In the genomic region with DNA sequence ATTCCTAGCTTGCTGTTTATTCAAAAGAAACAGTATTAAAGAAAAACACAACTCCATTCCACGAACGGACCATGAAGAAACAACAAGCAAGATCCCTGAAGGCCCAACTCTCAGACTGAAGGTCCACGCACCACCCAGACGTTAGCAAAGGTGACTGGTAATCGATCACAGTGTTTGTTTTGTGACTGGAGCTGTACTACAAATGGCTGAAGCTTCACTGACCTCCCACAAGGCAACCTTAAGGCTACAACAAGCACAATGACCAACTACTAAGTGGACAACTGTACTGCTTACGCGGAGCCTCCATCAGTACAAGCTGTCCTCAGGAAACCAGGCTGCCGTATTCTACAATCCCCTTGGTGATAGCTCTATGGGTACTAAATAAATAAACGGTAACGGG, we compare ENCODE assay signal across 36 mouse cellular contexts. TPM values are rescaled to one million over a fixed set of nuclear protein-coding genes. Genes with fewer than 3 reads are reported as not detected.
"Had no signal": no experiment of that assay in that cellular context is flagged by ENCODE, and none has a peak within 500 bp of the region (broad histone marks: within the 10 kb centered on the region; RNA-seq: fewer than 3 reads in every experiment).

No protein-coding gene starts in this region.

- DNase-seq: heart, postnatal 10 days; heart, postnatal 14 days; heart, postnatal 36 days; heart, postnatal 4 days; kidney, adult 11 months; kidney, adult 18-20 months; kidney, adult 2 months; kidney, adult 8-10 months; kidney, adult 9 months; kidney, postnatal 10 days; kidney, postnatal 14 days; kidney, postnatal 25 days; kidney, postnatal 36 days; kidney, postnatal 4 days; layer of hippocampus, adult 9-11 months; layer of hippocampus, postnatal 36 days had no signal

- H3K4me1 ChIP-seq: heart, embryonic 10.5 days; heart, embryonic 12.5 days; heart, embryonic 13.5 days; heart, embryonic 15.5 days; hindbrain, embryonic 10.5 days; hindbrain, embryonic 12.5 days; hindbrain, embryonic 13.5 days; hindbrain, embryonic 15.5 days; intestine, embryonic 15.5 days; kidney, embryonic 15.5 days had no signal

- H3K27me3 ChIP-seq: heart, embryonic 12.5 days; heart, embryonic 13.5 days; heart, embryonic 15.5 days; hindbrain, embryonic 12.5 days; hindbrain, embryonic 13.5 days; hindbrain, embryonic 15.5 days; intestine, embryonic 15.5 days; kidney, embryonic 15.5 days had no signal

- H3K9ac ChIP-seq: heart, embryonic 12.5 days; heart, embryonic 13.5 days; heart, embryonic 15.5 days; hindbrain, embryonic 12.5 days; hindbrain, embryonic 13.5 days; hindbrain, embryonic 14.5 days; hindbrain, embryonic 15.5 days; intestine, embryonic 15.5 days; kidney, embryonic 15.5 days had no signal

- H3K9me3 ChIP-seq: heart, embryonic 10.5 days; heart, embryonic 12.5 days; heart, embryonic 13.5 days; heart, embryonic 15.5 days; hindbrain, embryonic 10.5 days; hindbrain, embryonic 12.5 days; hindbrain, embryonic 13.5 days; hindbrain, embryonic 15.5 days; intestine, embryonic 15.5 days; kidney, embryonic 15.5 days had no signal

- H3K27ac ChIP-seq: heart, embryonic 10.5 days; heart, embryonic 13.5 days; heart, embryonic 15.5 days; hindbrain, embryonic 10.5 days; hindbrain, embryonic 12.5 days; hindbrain, embryonic 13.5 days; hindbrain, embryonic 14.5 days; hindbrain, embryonic 15.5 days; hindbrain, postnatal 0 days; intestine, embryonic 15.5 days; kidney, embryonic 15.5 days; kidney, postnatal 0 days; layer of hippocampus, adult 2 months had no signal

- ATAC-seq: hindbrain, embryonic 16.5 days; hindbrain, postnatal 0 days; inflammation-experienced regulatory T-cells, adult 6 months; intestine, embryonic 15.5 days; intestine, embryonic 16.5 days; intestine, postnatal 0 days had no signal

- H3K4me2 ChIP-seq: heart, embryonic 11.5 days; heart, embryonic 12.5 days; heart, embryonic 13.5 days; heart, embryonic 15.5 days; hindbrain, embryonic 12.5 days; hindbrain, embryonic 13.5 days; hindbrain, embryonic 14.5 days; hindbrain, embryonic 15.5 days; intestine, embryonic 15.5 days; kidney, embryonic 15.5 days had no signal

- H3K4me3 ChIP-seq: heart, embryonic 10.5 days; heart, embryonic 12.5 days; heart, embryonic 13.5 days; heart, embryonic 15.5 days; hindbrain, embryonic 10.5 days; hindbrain, embryonic 12.5 days; hindbrain, embryonic 13.5 days; hindbrain, embryonic 15.5 days; intestine, embryonic 15.5 days; kidney, embryonic 15.5 days; layer of hippocampus, adult 2 months had no signal

RNA-seq across cellular contexts. Expression of gene Ackr4, which starts 43.3 kb away (rescaled TPM):
- total RNA-seq: hematopoietic stem cell, adult 5-6 weeks; layer of hippocampus, postnatal 36 days had no signal
